Mouse (Mus musculus): ENCODE results near the gene Chmp2a. TPM values are rescaled to one million over a fixed set of nuclear protein-coding genes. Genes with fewer than 3 reads are reported as not detected.

Gene Chmp2a
- polyA plus RNA-seq, 1 experiment, result 159 TPM

GRCm38 (mm10) chr7:13023928-13024731 is 10.5 kb downstream of the Chmp2a start:
- no peaks in the 10 kb centered on the region for H3K9me3 ChIP-seq (replicated peaks; ENCODE audit: control insufficient read depth, insufficient read depth, low read length, poor library complexity, severe bottlenecking)
- H3K4me3 ChIP-seq (ENCODE audit: low read depth, low read length), result peak overlapping the region; percentile 98
- peak overlapping the region; percentile 97 for H3K9ac ChIP-seq (ENCODE audit: low read depth, poor library complexity, severe bottlenecking)
- TF ChIP-seq POLR2A (IDR thresholded peaks at IDR 0.05; ENCODE audit: insufficient read depth, low read length) (peak; percentile 48), EP300 (IDR thresholded peaks at IDR 0.05; ENCODE audit: insufficient read depth, low read depth, low read length) (no peak), CTCF (IDR thresholded peaks at IDR 0.05; ENCODE audit: low read depth, low read length) (no peak)
- no peaks in the 10 kb centered on the region for H3K27me3 ChIP-seq (ENCODE audit: control insufficient read depth, insufficient read depth, low read length, poor library complexity, severe bottlenecking)
- no peaks in the 10 kb centered on the region for H3K4me1 ChIP-seq (ENCODE audit: control insufficient read depth, insufficient read depth, low read length)
- peaks cover 41% of the 10 kb centered on the region for H3K36me3 ChIP-seq (ENCODE audit: control insufficient read depth, insufficient read depth, low read length, poor library complexity, severe bottlenecking)
- H3K27ac ChIP-seq (ENCODE audit: insufficient read depth, low read length), result peak overlapping the region; percentile 89

DNA sequence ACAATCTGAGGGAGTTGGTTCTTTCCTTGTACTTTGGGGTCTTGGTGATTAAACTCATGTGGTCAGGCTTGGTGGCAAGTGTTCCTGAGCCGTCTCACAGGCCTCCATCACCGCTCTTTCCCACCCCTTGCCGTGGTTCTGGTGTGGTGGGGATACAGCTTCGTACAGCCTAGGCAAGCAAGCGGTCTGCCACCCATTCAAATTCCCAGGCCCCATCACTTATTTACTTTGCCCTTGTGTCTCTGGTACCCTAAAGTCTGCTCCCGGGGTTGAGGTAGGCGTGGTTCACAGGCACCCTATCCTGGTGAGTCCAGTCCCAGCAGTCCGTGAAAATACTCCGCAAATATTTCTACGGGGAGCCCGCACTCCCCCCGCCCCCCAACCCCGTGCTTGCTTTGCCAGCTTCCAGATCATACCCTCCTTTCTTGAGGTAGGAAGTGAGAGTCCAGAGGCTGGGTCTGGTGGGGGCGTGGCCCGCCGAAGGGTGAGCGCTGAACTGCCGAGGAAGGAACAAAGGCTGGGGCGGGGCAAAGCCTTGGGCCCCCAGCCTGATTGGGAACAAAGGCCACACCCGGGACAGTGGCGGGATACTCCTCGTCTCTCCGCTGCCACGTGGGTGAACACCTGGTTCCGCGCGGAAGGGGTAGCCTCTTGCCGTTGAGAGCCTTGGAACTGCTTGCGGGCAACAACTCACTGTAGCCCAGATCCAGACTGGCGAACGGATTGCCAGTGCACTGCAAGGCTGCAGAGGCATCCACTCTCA is 11.7 kb downstream of the Chmp2a start:
- Histone ChIP-seq H3K4me1 (ENCODE audit: control insufficient read depth, insufficient read depth, low read length) (no peaks in the 10 kb centered on the region), H3K4me3 (ENCODE audit: low read depth, low read length) (peak overlapping the region; percentile 65)

GRCm38 (mm10) chr7:13015217-13015616 is 19.4 kb downstream of the Chmp2a start:
- Histone ChIP-seq H3K27ac (ENCODE audit: insufficient read depth, low read length) (peak overlapping the region; percentile 89), H3K27me3 (ENCODE audit: control insufficient read depth, insufficient read depth, low read length, poor library complexity, severe bottlenecking) (no peaks in the 10 kb centered on the region), H3K9ac (ENCODE audit: low read depth, poor library complexity, severe bottlenecking) (no peak overlapping the region), H3K9me3 (replicated peaks; ENCODE audit: control insufficient read depth, insufficient read depth, low read length, poor library complexity, severe bottlenecking) (no peaks in the 10 kb centered on the region), H3K4me1 (ENCODE audit: control insufficient read depth, insufficient read depth, low read length) (peaks cover 1% of the 10 kb centered on the region), H3K36me3 (ENCODE audit: control insufficient read depth, insufficient read depth, low read length, poor library complexity, severe bottlenecking) (no peaks in the 10 kb centered on the region), H3K4me3 (ENCODE audit: low read depth, low read length) (no peak overlapping the region)
- TF ChIP-seq CTCF (IDR thresholded peaks at IDR 0.05; ENCODE audit: low read depth, low read length), result no peak
- no peak for TF ChIP-seq EP300 (IDR thresholded peaks at IDR 0.05; ENCODE audit: insufficient read depth, low read depth, low read length)
- no peak for TF ChIP-seq POLR2A (IDR thresholded peaks at IDR 0.05; ENCODE audit: insufficient read depth, low read length)

More for the DNA sequence above, 11.7 kb downstream of the Chmp2a start:
- H3K27me3 ChIP-seq (ENCODE audit: control insufficient read depth, insufficient read depth, low read length, poor library complexity, severe bottlenecking), result no peaks in the 10 kb centered on the region
- TF ChIP-seq EP300 (IDR thresholded peaks at IDR 0.05; ENCODE audit: insufficient read depth, low read depth, low read length) (peak; percentile 84), CTCF (IDR thresholded peaks at IDR 0.05; ENCODE audit: low read depth, low read length) (no peak), POLR2A (IDR thresholded peaks at IDR 0.05; ENCODE audit: insufficient read depth, low read length) (peak; percentile 68)
- peak overlapping the region; percentile 97 for H3K9ac ChIP-seq (ENCODE audit: low read depth, poor library complexity, severe bottlenecking)
- H3K27ac ChIP-seq (ENCODE audit: insufficient read depth, low read length), result peak overlapping the region; percentile 85
- H3K36me3 ChIP-seq (ENCODE audit: control insufficient read depth, insufficient read depth, low read length, poor library complexity, severe bottlenecking), result peaks cover 29% of the 10 kb centered on the region
- H3K9me3 ChIP-seq (replicated peaks; ENCODE audit: control insufficient read depth, insufficient read depth, low read length, poor library complexity, severe bottlenecking), result no peaks in the 10 kb centered on the region

- Histone ChIP-seq H3K27me3 (ENCODE audit: control insufficient read depth, insufficient read depth, low read length, poor library complexity, severe bottlenecking) (no peaks in the 10 kb centered on the region), H3K4me3 (ENCODE audit: low read depth, low read length) (no peak overlapping the region), H3K27ac (ENCODE audit: insufficient read depth, low read length) (peak overlapping the region; percentile 100), H3K9me3 (replicated peaks; ENCODE audit: control insufficient read depth, insufficient read depth, low read length, poor library complexity, severe bottlenecking) (no peaks in the 10 kb centered on the region), H3K36me3 (ENCODE audit: control insufficient read depth, insufficient read depth, low read length, poor library complexity, severe bottlenecking) (no peaks in the 10 kb centered on the region), H3K4me1 (ENCODE audit: control insufficient read depth, insufficient read depth, low read length) (peaks cover 1% of the 10 kb centered on the region), H3K9ac (ENCODE audit: low read depth, poor library complexity, severe bottlenecking) (peak overlapping the region; percentile 64; the same call in 1 of the 2 replicates)
- peak; percentile 99 for TF ChIP-seq EP300 (IDR thresholded peaks at IDR 0.05; ENCODE audit: insufficient read depth, low read depth, low read length)
- no peak for TF ChIP-seq CTCF (IDR thresholded peaks at IDR 0.05; ENCODE audit: low read depth, low read length)
- no peak for TF ChIP-seq POLR2A (IDR thresholded peaks at IDR 0.05; ENCODE audit: insufficient read depth, low read length)
Observed at GRCm38 (mm10) chr7:13014275-13014839, 20.2 kb downstream of the Chmp2a start.

- peak overlapping the region; percentile 64 for H3K9ac ChIP-seq (ENCODE audit: low read depth, poor library complexity, severe bottlenecking)
- no peak for TF ChIP-seq CTCF (IDR thresholded peaks at IDR 0.05; ENCODE audit: low read depth, low read length)
- H3K4me3 ChIP-seq (ENCODE audit: low read depth, low read length), result no peak overlapping the region
- H3K27me3 ChIP-seq (ENCODE audit: control insufficient read depth, insufficient read depth, low read length, poor library complexity, severe bottlenecking), result no peaks in the 10 kb centered on the region
- peaks cover 1% of the 10 kb centered on the region for H3K4me1 ChIP-seq (ENCODE audit: control insufficient read depth, insufficient read depth, low read length)
- no peaks in the 10 kb centered on the region for H3K9me3 ChIP-seq (replicated peaks; ENCODE audit: control insufficient read depth, insufficient read depth, low read length, poor library complexity, severe bottlenecking)
- H3K36me3 ChIP-seq (ENCODE audit: control insufficient read depth, insufficient read depth, low read length, poor library complexity, severe bottlenecking), result no peaks in the 10 kb centered on the region
- peak overlapping the region; percentile 100 for H3K27ac ChIP-seq (ENCODE audit: insufficient read depth, low read length)
Observed at GRCm38 (mm10) chr7:13013671-13014070, 20.9 kb downstream of the Chmp2a start.
